Comparison of ENCODE assay signal across 13 mouse cellular contexts in the genomic region with DNA sequence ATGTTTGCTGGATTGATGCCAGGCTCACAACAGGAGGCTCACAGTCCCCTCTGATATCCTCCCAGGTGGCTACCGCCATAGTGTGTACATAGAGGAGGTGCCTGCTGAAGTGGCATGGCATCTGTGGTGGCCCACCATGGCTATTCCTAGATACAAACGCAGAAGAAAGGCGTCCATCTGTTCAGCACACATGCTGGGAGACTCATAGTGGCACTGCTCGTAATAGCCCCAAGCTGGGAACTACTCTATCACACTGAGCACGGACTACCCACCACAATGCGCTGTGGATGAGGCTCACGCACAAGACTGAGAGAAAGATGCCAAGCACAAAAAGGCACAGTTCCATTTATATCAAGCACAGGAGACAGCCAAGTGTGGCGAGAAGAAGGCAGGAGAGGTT. TPM values are rescaled to one million over a fixed set of nuclear protein-coding genes. Genes with fewer than 3 reads are reported as not detected.
DNase-seq lines count a peak whose midpoint lies in the region; ATAC-seq lines count a peak whose summit lies in the region.
"Had no signal": no experiment of that assay in that cellular context is flagged by ENCODE, and none has a peak within 500 bp of the region (broad histone marks: within the 10 kb centered on the region; RNA-seq: fewer than 3 reads in every experiment).

No protein-coding gene starts in this region.

- H3K27me3 ChIP-seq in forebrain, embryonic 15.5 days: no peaks in the 10 kb centered on the region
- H3K27me3 ChIP-seq: Patski; stomach, embryonic 15.5 days had no signal

- H3K27ac ChIP-seq in forebrain, embryonic 15.5 days (replicated peaks): peak overlapping the region; percentile 38
- H3K27ac ChIP-seq: heart, adult 2 months; stomach, embryonic 15.5 days had no signal

- peak; percentile 66 for ATAC-seq in forebrain, embryonic 15.5 days (replicated peaks)
- ATAC-seq: inflammation-experienced regulatory T-cells, adult 6 months; Patski had no signal

- H3K4me2 ChIP-seq in forebrain, embryonic 15.5 days (replicated peaks): no peak overlapping the region
- H3K4me2 ChIP-seq: stomach, embryonic 15.5 days had no signal

- peak; percentile 52 for DNase-seq in layer of hippocampus, adult 11-12 months (ENCODE audit: low spot score)
- no peak for DNase-seq in layer of hippocampus, postnatal 25 days (ENCODE audit: extremely low spot score in 1 of 2, low spot score in 1 of 2)
- DNase-seq in layer of hippocampus, adult 9-10 months (ENCODE audit: low spot score): peak; percentile 22
- peak; percentile 75 to 92 for DNase-seq in right cerebral cortex, postnatal 10 days (ENCODE audit: low spot score in 2 of 2)
- no peak for DNase-seq in cerebellum, adult 18-20 months
- no peak for DNase-seq in heart, adult 9 months (ENCODE audit: low spot score in 2 of 2)
- no peak for DNase-seq in testis, postnatal 14 days (ENCODE audit: low spot score)
- DNase-seq: cerebellum, postnatal 36 days; heart, adult 2 months had no signal

- no peaks in the 10 kb centered on the region for H3K9me3 ChIP-seq in forebrain, embryonic 15.5 days
- H3K9me3 ChIP-seq: stomach, embryonic 15.5 days had no signal

- no peak overlapping the region for H3K4me3 ChIP-seq in forebrain, embryonic 15.5 days
- H3K4me3 ChIP-seq: heart, adult 2 months; stomach, embryonic 15.5 days had no signal

- no peaks in the 10 kb centered on the region for H3K36me3 ChIP-seq in forebrain, embryonic 15.5 days
- H3K36me3 ChIP-seq: stomach, embryonic 15.5 days had no signal

- H3K4me1 ChIP-seq in forebrain, embryonic 15.5 days: peaks cover 10% of the 10 kb centered on the region
- H3K4me1 ChIP-seq: stomach, embryonic 15.5 days had no signal

- 36% methylated on average over 8 of the region's 8 CpGs for WGBS in forebrain, embryonic 15.5 days

- no peak overlapping the region for H3K9ac ChIP-seq in forebrain, embryonic 15.5 days (replicated peaks)
- H3K9ac ChIP-seq: stomach, embryonic 15.5 days had no signal

RNA-seq across cellular contexts. Expression of gene Lbr, which starts 50.9 kb away (rescaled TPM):
- total RNA-seq in layer of hippocampus, postnatal 25 days (2021): 10 to 100 TPM; 12.4 to 12.5 TPM
- polyA plus RNA-seq in forebrain, embryonic 15.5 days (2015; fragmentation: Nextera tagmentation; extraction: Ambion mirVana): 55.8 and 58.3 TPM in 2 replicates

Comparison
In these comparisons a context has a peak if more than half of its experiments do, and no peak if none do; other contexts are left out.
1. DNase-seq: peak in layer of hippocampus, adult 11-12 months (single experiment), layer of hippocampus, adult 9-10 months (single experiment) and right cerebral cortex, postnatal 10 days (2 of 2); none in layer of hippocampus, postnatal 25 days (0 of 2), cerebellum, adult 18-20 months (0 of 2), heart, adult 9 months (0 of 2) and testis, postnatal 14 days (single experiment).